Mouse (Mus musculus): ENCODE data around the gene Itk. TPM values are rescaled to one million over a fixed set of nuclear protein-coding genes. Genes with fewer than 3 reads are reported as not detected.

Itk gene
- polyA plus RNA-seq, 1 experiment, result 125 TPM

GRCm38 (mm10) chr11:46348416-46348815, 40.9 kb downstream of the Itk start:
- Histone ChIP-seq H3K4me3 (ENCODE audit: control insufficient read depth, insufficient read depth, low read length) (no peak overlapping the region), H3K27me3 (ENCODE audit: control insufficient read depth, insufficient read depth, low read length) (no peaks in the 10 kb centered on the region), H3K4me1 (replicated peaks; ENCODE audit: control insufficient read depth, insufficient read depth, low read length) (peaks cover 23% of the 10 kb centered on the region), H3K36me3 (ENCODE audit: control insufficient read depth, insufficient read depth, low read length) (peaks cover 78% of the 10 kb centered on the region), H3K27ac (ENCODE audit: control insufficient read depth, insufficient read depth, low read length) (no peak overlapping the region)
- TF ChIP-seq POLR2A (IDR thresholded peaks at IDR 0.05; ENCODE audit: control insufficient read depth, extremely low read depth, insufficient read depth, low read length, poor library complexity), result no peak
- TF ChIP-seq CTCF (IDR thresholded peaks at IDR 0.05; ENCODE audit: borderline replicate concordance, control insufficient read depth, extremely low read depth, insufficient read depth, low read length, poor library complexity), result no peak
- DNase-seq, result no peak
- 87% methylated on average over 3 of the region's 3 CpGs for WGBS

- 88% methylated on average over 5 of the region's 5 CpGs for WGBS
- Histone ChIP-seq H3K27ac (ENCODE audit: control insufficient read depth, insufficient read depth, low read length) (no peak overlapping the region), H3K4me3 (ENCODE audit: control insufficient read depth, insufficient read depth, low read length) (no peak overlapping the region), H3K36me3 (ENCODE audit: control insufficient read depth, insufficient read depth, low read length) (peaks cover 76% of the 10 kb centered on the region), H3K27me3 (ENCODE audit: control insufficient read depth, insufficient read depth, low read length) (no peaks in the 10 kb centered on the region), H3K4me1 (replicated peaks; ENCODE audit: control insufficient read depth, insufficient read depth, low read length) (peaks cover 28% of the 10 kb centered on the region)
- no peak for DNase-seq
- no peak for TF ChIP-seq POLR2A (IDR thresholded peaks at IDR 0.05; ENCODE audit: control insufficient read depth, extremely low read depth, insufficient read depth, low read length, poor library complexity)
- no peak for TF ChIP-seq CTCF (IDR thresholded peaks at IDR 0.05; ENCODE audit: borderline replicate concordance, control insufficient read depth, extremely low read depth, insufficient read depth, low read length, poor library complexity)
Measured at GRCm38 (mm10) chr11:46347756-46348155, 41.6 kb downstream of the Itk start.

GRCm38 (mm10) chr11:46343886-46344546, 45.3 kb downstream of the Itk start:
- H3K4me3 ChIP-seq (ENCODE audit: control insufficient read depth, insufficient read depth, low read length), result no peak overlapping the region
- no peaks in the 10 kb centered on the region for H3K27me3 ChIP-seq (ENCODE audit: control insufficient read depth, insufficient read depth, low read length)
- H3K36me3 ChIP-seq (ENCODE audit: control insufficient read depth, insufficient read depth, low read length), result peaks cover 82% of the 10 kb centered on the region
- H3K4me1 ChIP-seq (replicated peaks; ENCODE audit: control insufficient read depth, insufficient read depth, low read length), result peaks cover 31% of the 10 kb centered on the region
- 3% methylated on average over 5 of the region's 5 CpGs for WGBS
- peak overlapping the region; percentile 78 for H3K27ac ChIP-seq (ENCODE audit: control insufficient read depth, insufficient read depth, low read length)
- no peak for TF ChIP-seq POLR2A (IDR thresholded peaks at IDR 0.05; ENCODE audit: control insufficient read depth, extremely low read depth, insufficient read depth, low read length, poor library complexity)
- TF ChIP-seq CTCF (IDR thresholded peaks at IDR 0.05; ENCODE audit: borderline replicate concordance, control insufficient read depth, extremely low read depth, insufficient read depth, low read length, poor library complexity), result no peak
- DNase-seq, result peak; percentile 59

- TF ChIP-seq POLR2A (IDR thresholded peaks at IDR 0.05; ENCODE audit: control insufficient read depth, extremely low read depth, insufficient read depth, low read length, poor library complexity) (no peak), CTCF (IDR thresholded peaks at IDR 0.05; ENCODE audit: borderline replicate concordance, control insufficient read depth, extremely low read depth, insufficient read depth, low read length, poor library complexity) (no peak)
- no peak for DNase-seq
- 92% methylated on average over 4 of the region's 4 CpGs for WGBS
- Histone ChIP-seq H3K27me3 (ENCODE audit: control insufficient read depth, insufficient read depth, low read length) (no peaks in the 10 kb centered on the region), H3K36me3 (ENCODE audit: control insufficient read depth, insufficient read depth, low read length) (peaks cover 82% of the 10 kb centered on the region), H3K27ac (ENCODE audit: control insufficient read depth, insufficient read depth, low read length) (no peak overlapping the region), H3K4me1 (replicated peaks; ENCODE audit: control insufficient read depth, insufficient read depth, low read length) (peaks cover 25% of the 10 kb centered on the region), H3K4me3 (ENCODE audit: control insufficient read depth, insufficient read depth, low read length) (no peak overlapping the region)
Measured at GRCm38 (mm10) chr11:46341960-46342359, 47.4 kb downstream of the Itk start.

- DNase-seq, result no peak
- no peaks in the 10 kb centered on the region; the same call in 1 of the 2 replicates for H3K4me1 ChIP-seq (replicated peaks; ENCODE audit: control insufficient read depth, insufficient read depth, low read length)
- no peaks in the 10 kb centered on the region for H3K27me3 ChIP-seq (ENCODE audit: control insufficient read depth, insufficient read depth, low read length)
- no peak overlapping the region for H3K4me3 ChIP-seq (ENCODE audit: control insufficient read depth, insufficient read depth, low read length)
- TF ChIP-seq POLR2A (IDR thresholded peaks at IDR 0.05; ENCODE audit: control insufficient read depth, extremely low read depth, insufficient read depth, low read length, poor library complexity) (no peak), CTCF (IDR thresholded peaks at IDR 0.05; ENCODE audit: borderline replicate concordance, control insufficient read depth, extremely low read depth, insufficient read depth, low read length, poor library complexity) (no peak)
- peaks cover 95% of the 10 kb centered on the region for H3K36me3 ChIP-seq (ENCODE audit: control insufficient read depth, insufficient read depth, low read length)
- WGBS, result 76% methylated on average over 5 of the region's 5 CpGs
- no peak overlapping the region for H3K27ac ChIP-seq (ENCODE audit: control insufficient read depth, insufficient read depth, low read length)
Measured at GRCm38 (mm10) chr11:46336020-46336419, 53.3 kb downstream of the Itk start.

- no peak for TF ChIP-seq POLR2A (IDR thresholded peaks at IDR 0.05; ENCODE audit: control insufficient read depth, extremely low read depth, insufficient read depth, low read length, poor library complexity)
- TF ChIP-seq CTCF (IDR thresholded peaks at IDR 0.05; ENCODE audit: borderline replicate concordance, control insufficient read depth, extremely low read depth, insufficient read depth, low read length, poor library complexity), result no peak
- peaks cover 92% of the 10 kb centered on the region for H3K36me3 ChIP-seq (ENCODE audit: control insufficient read depth, insufficient read depth, low read length)
- no peak for DNase-seq
- no peak overlapping the region for H3K4me3 ChIP-seq (ENCODE audit: control insufficient read depth, insufficient read depth, low read length)
- H3K27ac ChIP-seq (ENCODE audit: control insufficient read depth, insufficient read depth, low read length), result no peak overlapping the region
- H3K27me3 ChIP-seq (ENCODE audit: control insufficient read depth, insufficient read depth, low read length), result no peaks in the 10 kb centered on the region
- 95% methylated on average over 8 of the region's 8 CpGs for WGBS
- peaks cover 1% of the 10 kb centered on the region for H3K4me1 ChIP-seq (replicated peaks; ENCODE audit: control insufficient read depth, insufficient read depth, low read length)
Measured at GRCm38 (mm10) chr11:46332217-46332616, 57.1 kb downstream of the Itk start.

Data from thymus, adult 2 months (tissue).